Mouse (Mus musculus): ENCODE measurements around the gene Slc6a4.

GRCm38 (mm10) chr11:77010762-77011475 is 12.5 kb downstream of the Slc6a4 start:
- no peak for TF ChIP-seq CTCF (IDR thresholded peaks at IDR 0.05; ENCODE audit: low read depth)
- no peak for TF ChIP-seq EP300 (IDR thresholded peaks at IDR 0.05; ENCODE audit: low read depth)
